Mouse (Mus musculus) MEL (cell line): Measurements from ENCODE around the gene Ints11. TPM values are rescaled to one million over a fixed set of nuclear protein-coding genes. Genes with fewer than 3 reads are reported as not detected.

Experiments used
- DNase-seq: peaks from one replicate; pipeline ENCODE4 v3.0.0; 2011; ENCODE audit warnings: low read depth, low spot score
- H3K27ac ChIP-seq: 2 replicates; pipeline ENCODE4 v1.5.1; 2012; ENCODE audit warnings: low read depth, mild to moderate bottlenecking, control low read depth, low read length, moderate library complexity; ENCODE audit not compliant: control insufficient read depth
- H3K27me3 ChIP-seq, 2 experiments: fragments of 150-350 bp in 1 of 2; sonication (generic) in 1 of 2; 2 replicates each; pipeline ENCODE4 v1.6.1; 2012; ENCODE audit warnings: low read length in 2 of 2, mild to moderate bottlenecking in 2 of 2, improper control_type of control experiment in 1 of 2, moderate library complexity in 1 of 2; ENCODE audit not compliant: insufficient read depth in 2 of 2, control insufficient read depth in 1 of 2
- H3K36me3 ChIP-seq, 2 experiments: 2 replicates each; pipeline ENCODE4 v1.6.1; 2012 to 2014; ENCODE audit warnings: low read length in 2 of 2, improper control_type of control experiment in 1 of 2, inconsistent platforms in 1 of 2, mild to moderate bottlenecking in 1 of 2; ENCODE audit not compliant: insufficient read depth in 2 of 2, control insufficient read depth in 1 of 2
- H3K4me1 ChIP-seq, 2 experiments: fragments of 150-350 bp in 1 of 2; sonication (generic) in 1 of 2; 2 replicates each; pipeline ENCODE4 v1.6.1; 2012; ENCODE audit warnings: low read length in 2 of 2, improper control_type of control experiment in 1 of 2, mild to moderate bottlenecking in 1 of 2; ENCODE audit not compliant: insufficient read depth in 2 of 2, control insufficient read depth in 1 of 2
- H3K4me3 ChIP-seq, 2 experiments: fragments of 150-350 bp in 1 of 2; sonication (generic) in 1 of 2; 2 replicates each; pipeline ENCODE4 v1.5.1; 2012; ENCODE audit warnings: low read depth in 2 of 2, low read length in 2 of 2, mild to moderate bottlenecking in 2 of 2, moderate library complexity in 2 of 2, control low read depth in 1 of 2, improper control_type of control experiment in 1 of 2; ENCODE audit not compliant: control insufficient read depth in 1 of 2, insufficient read depth in 1 of 2
- H3K79me2 ChIP-seq: 2 replicates; pipeline ENCODE4 v1.6.1; 2012; ENCODE audit warnings: mild to moderate bottlenecking, low read length, moderate library complexity; ENCODE audit not compliant: control insufficient read depth, poor library complexity, insufficient read depth
- H3K9ac ChIP-seq: 2 replicates; pipeline ENCODE4 v1.6.1; 2012; ENCODE audit warnings: low read depth, mild to moderate bottlenecking, control low read depth, low read length, moderate library complexity; ENCODE audit not compliant: control insufficient read depth, poor library complexity, severe bottlenecking
- H3K9me3 ChIP-seq: fragments of 150-350 bp; sonication (generic); replicated peaks from 2 replicates; pipeline ENCODE4 v1.6.1; 2012; ENCODE audit warnings: mild to moderate bottlenecking, low read length, improper control_type of control experiment, moderate library complexity; ENCODE audit not compliant: insufficient read depth
- BHLHE40 ChIP-seq: IDR thresholded peaks from 2 replicates; pipeline ENCODE4 v1.6.1; 2012; ENCODE audit warnings: low read depth, mild to moderate bottlenecking, inconsistent platforms, low read length, improper control_type of control experiment, borderline replicate concordance
- CHD2 ChIP-seq: IDR thresholded peaks from 2 replicates; pipeline ENCODE4 v1.6.1; 2011; ENCODE audit warnings: low read length, improper control_type of control experiment
- E2F4 ChIP-seq: IDR thresholded peaks from 2 replicates; pipeline ENCODE4 v1.6.1; 2011; ENCODE audit warnings: low read depth, low read length, improper control_type of control experiment, borderline replicate concordance
- ELF1 ChIP-seq: IDR thresholded peaks from 2 replicates; pipeline ENCODE4 v1.6.1; 2014; ENCODE audit warnings: low read depth, mild to moderate bottlenecking, inconsistent platforms, low read length, improper control_type of control experiment, moderate library complexity
- EP300 ChIP-seq, 2 experiments: IDR thresholded peaks; 2 replicates each; pipeline ENCODE4 v1.6.1; 2011; ENCODE audit warnings: improper control_type of control experiment in 2 of 2, low read length in 2 of 2, low read depth in 1 of 2, mild to moderate bottlenecking in 1 of 2
- ETS1 ChIP-seq: IDR thresholded peaks from 2 replicates; pipeline ENCODE4 v1.6.1; 2012; ENCODE audit warnings: low read depth, mild to moderate bottlenecking, inconsistent platforms, low read length, improper control_type of control experiment, moderate library complexity
- GATA1 ChIP-seq: IDR thresholded peaks from 2 replicates; pipeline ENCODE4 v1.6.1; 2011; ENCODE audit warnings: low read depth, low read length, improper control_type of control experiment
- JUND ChIP-seq: IDR thresholded peaks from 2 replicates; pipeline ENCODE4 v1.6.1; 2011; ENCODE audit warnings: low read depth, mild to moderate bottlenecking, improper control_type of control experiment, low read length
- MAFK ChIP-seq: IDR thresholded peaks from 2 replicates; pipeline ENCODE4 v1.6.1; 2011; ENCODE audit warnings: low read depth, mild to moderate bottlenecking, low read length, improper control_type of control experiment, borderline replicate concordance
- MAX ChIP-seq: IDR thresholded peaks from 2 replicates; pipeline ENCODE4 v1.6.1; 2011; ENCODE audit warnings: low read length, improper control_type of control experiment
- MAZ ChIP-seq: IDR thresholded peaks from 2 replicates; pipeline ENCODE4 v1.6.1; 2012; ENCODE audit warnings: low read depth, mild to moderate bottlenecking, inconsistent platforms, low read length, improper control_type of control experiment
- MXI1 ChIP-seq: IDR thresholded peaks from 2 replicates; pipeline ENCODE4 v1.6.1; 2011; ENCODE audit warnings: mild to moderate bottlenecking, low read depth, low read length, improper control_type of control experiment
- MYB ChIP-seq: IDR thresholded peaks from 2 replicates; pipeline ENCODE4 v1.6.1; 2011; ENCODE audit warnings: mild to moderate bottlenecking, low read depth, low read length, improper control_type of control experiment
- MYC ChIP-seq: IDR thresholded peaks from 2 replicates; pipeline ENCODE4 v1.6.1; 2011; ENCODE audit warnings: low read depth, mild to moderate bottlenecking, low read length, improper control_type of control experiment, moderate library complexity
- NELFE ChIP-seq: IDR thresholded peaks from 2 replicates; pipeline ENCODE4 v1.6.1; 2011; ENCODE audit warnings: low read depth, low read length, improper control_type of control experiment
- POLR2AphosphoS5 ChIP-seq: IDR thresholded peaks from 2 replicates; pipeline ENCODE4 v1.6.1; 2012; ENCODE audit warnings: low read depth, borderline replicate concordance, mild to moderate bottlenecking, inconsistent platforms, low read length, moderate library complexity, mixed read lengths
- RCOR1 ChIP-seq: IDR thresholded peaks from 2 replicates; pipeline ENCODE4 v1.6.1; 2012; ENCODE audit warnings: low read depth, mild to moderate bottlenecking, inconsistent platforms, low read length, improper control_type of control experiment
- SIN3A ChIP-seq: IDR thresholded peaks from 2 replicates; pipeline ENCODE4 v1.6.1; 2012; ENCODE audit warnings: low read length, improper control_type of control experiment, inconsistent platforms
- SMC3 ChIP-seq: IDR thresholded peaks from 2 replicates; pipeline ENCODE4 v1.6.1; 2011; ENCODE audit warnings: low read depth, low read length, improper control_type of control experiment
- UBTF ChIP-seq: IDR thresholded peaks from 2 replicates; pipeline ENCODE4 v1.6.1; 2012; ENCODE audit warnings: low read depth, mild to moderate bottlenecking, inconsistent platforms, low read length, improper control_type of control experiment, moderate library complexity, borderline replicate concordance; ENCODE audit not compliant: insufficient read depth
- ZMIZ1 ChIP-seq: IDR thresholded peaks from 2 replicates; pipeline ENCODE4 v1.6.1; 2012; ENCODE audit warnings: low read depth, mild to moderate bottlenecking, inconsistent platforms, low read length, improper control_type of control experiment, moderate library complexity
- polyA plus RNA-seq, 2 experiments: library from polyadenylated mRNA; stranded (reverse) in 1 of 2; unstranded in 1 of 2; fragments of >175 nt in 1 of 2; fragments of >200 nt in 1 of 2; gene quantifications; 2 replicates each; pipeline versions ENCODE4 v1.2.1 to v1.2.4; 2012; ENCODE audit warnings: low replicate concordance in 2 of 2, low read depth in 1 of 2; ENCODE audit not compliant: insufficient read length in 2 of 2, insufficient read depth in 1 of 2, missing spikeins in 1 of 2
- total RNA-seq: library from RNA; depleted of rRNA; stranded (reverse); fragments of 300-350 nt; gene quantifications from 2 replicates; pipeline ENCODE4 v1.2.3, GENCODE M21; 2012

Ints11 gene
- total and polyA plus RNA-seq, 3 experiments: 78.9 to 96.8 TPM; not detected in 1

DNA sequence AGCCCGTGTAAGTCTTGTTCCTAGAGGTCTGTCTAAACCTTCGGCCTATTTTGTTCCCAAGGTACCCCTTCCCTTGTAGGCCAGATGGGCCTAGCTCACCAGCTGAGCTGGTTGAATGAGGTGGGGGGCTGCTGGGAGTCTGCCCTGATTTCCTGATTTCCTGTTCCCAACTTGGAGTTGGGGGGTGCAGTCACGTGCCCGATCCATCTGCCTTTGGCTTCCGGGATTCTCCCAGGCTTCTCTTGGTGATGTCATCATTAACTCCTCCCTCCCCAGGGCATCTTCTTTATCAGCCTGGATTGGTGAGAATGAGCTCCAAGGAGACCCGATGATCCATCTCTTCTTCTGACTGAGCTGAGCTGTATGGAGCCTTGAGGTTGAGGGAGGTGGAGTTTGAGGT lies 25.9 kb downstream of the Ints11 start:
- Histone ChIP-seq H3K27ac (no peak overlapping the region), H3K4me3 (no peak overlapping the region), H3K36me3 (peaks cover 2 to 4% of the 10 kb centered on the region in 2 experiments; a peak in 3 of 4 replicates), H3K9ac (no peak overlapping the region), H3K9me3 (no peaks in the 10 kb centered on the region), H3K79me2 (peaks cover 48% of the 10 kb centered on the region), H3K27me3 (no peaks in the 10 kb centered on the region), H3K4me1 (peaks cover 5 to 17% of the 10 kb centered on the region in 2 experiments; a peak in 3 of 4 replicates)
- DNase-seq: no peak
- TF ChIP-seq BHLHE40: no peak
- TF ChIP-seq ZMIZ1: no peak
- no peak for TF ChIP-seq ETS1
- TF ChIP-seq MAX: no peak
- TF ChIP-seq EP300 (IDR thresholded peaks at IDR 0.05; ENCODE audit: low read depth in 1 of 2, low read length in 2 of 2): no peak
- TF ChIP-seq JUND: no peak
- TF ChIP-seq SMC3: no peak
- TF ChIP-seq UBTF: no peak
- no peak for TF ChIP-seq POLR2AphosphoS5
- TF ChIP-seq MAZ: no peak
- TF ChIP-seq E2F4: no peak
- TF ChIP-seq NELFE: no peak

- Histone ChIP-seq H3K9me3 (no peaks in the 10 kb centered on the region), H3K79me2 (peaks cover 42% of the 10 kb centered on the region), H3K27me3 (no peaks in the 10 kb centered on the region), H3K9ac (no peak overlapping the region), H3K4me1 (peaks cover 2 to 17% of the 10 kb centered on the region in 2 experiments; a peak in 3 of 4 replicates), H3K27ac (no peak overlapping the region), H3K36me3 (peaks cover 2 to 4% of the 10 kb centered on the region in 2 experiments; a peak in 3 of 4 replicates), H3K4me3 (no peak overlapping the region)
- DNase-seq: no peak
- no peak for TF ChIP-seq JUND
- no peak for TF ChIP-seq GATA1
- no peak for TF ChIP-seq EP300 (IDR thresholded peaks at IDR 0.05; ENCODE audit: low read depth in 1 of 2, low read length in 2 of 2)
- TF ChIP-seq RCOR1: no peak
- TF ChIP-seq MAZ: no peak
- no peak for TF ChIP-seq CHD2
Measured at GRCm38 (mm10) chr4:155895826-155896225, 26.5 kb downstream of the Ints11 start.

DNA sequence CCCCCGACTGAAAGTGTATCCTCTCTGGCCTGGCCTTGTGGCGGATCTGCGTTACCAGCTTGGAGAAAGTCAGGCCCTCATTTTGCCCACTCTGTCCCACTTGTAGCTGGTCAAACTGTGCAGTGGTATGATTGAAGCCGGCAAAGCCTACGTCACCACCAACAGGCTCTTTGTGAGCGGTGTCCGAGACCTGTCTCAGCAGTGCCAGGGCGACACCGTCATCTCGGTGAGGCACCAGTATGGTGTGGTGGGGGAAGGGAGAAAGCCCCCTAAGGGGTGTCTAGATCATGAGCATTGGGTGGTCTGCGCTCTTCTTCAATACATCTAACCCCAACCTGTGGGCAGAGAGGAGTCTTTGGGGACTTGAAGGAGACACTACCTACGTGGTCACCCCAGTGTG lies 27.1 kb downstream of the Ints11 start:
- TF ChIP-seq MXI1: no peak
- TF ChIP-seq ELF1: no peak
- TF ChIP-seq MAFK: no peak
- no peak for TF ChIP-seq CHD2
- TF ChIP-seq MYB: no peak
- TF ChIP-seq ETS1: no peak
- TF ChIP-seq BHLHE40: no peak
- no peak for TF ChIP-seq SIN3A
- TF ChIP-seq EP300 (IDR thresholded peaks at IDR 0.05; ENCODE audit: low read depth in 1 of 2, low read length in 2 of 2): no peak
- no peak for TF ChIP-seq MYC
- TF ChIP-seq, all 39 proteins: peak for 0
- H3K27ac ChIP-seq: no peak overlapping the region
- no peaks in the 10 kb centered on the region for H3K9me3 ChIP-seq
- DNase-seq: no peak
- H3K4me3 ChIP-seq: no peak overlapping the region
- H3K36me3 ChIP-seq: peaks cover 2 to 4% of the 10 kb centered on the region in 2 experiments; a peak in 3 of 4 replicates
- peaks cover 36% of the 10 kb centered on the region for H3K79me2 ChIP-seq
- H3K9ac ChIP-seq: no peak overlapping the region
- no peaks in the 10 kb centered on the region for H3K27me3 ChIP-seq
- peaks cover 2 to 17% of the 10 kb centered on the region in 2 experiments; a peak in 3 of 4 replicates for H3K4me1 ChIP-seq
